Mouse (Mus musculus): ENCODE measurements around the gene Hist1h2bb.
"Not testable (repeated sequence)": the region's sequence is repeated elsewhere in the genome, so short reads cannot be mapped to it uniquely, and the experiment has no call there.

Hist1h2bb gene

DNA sequence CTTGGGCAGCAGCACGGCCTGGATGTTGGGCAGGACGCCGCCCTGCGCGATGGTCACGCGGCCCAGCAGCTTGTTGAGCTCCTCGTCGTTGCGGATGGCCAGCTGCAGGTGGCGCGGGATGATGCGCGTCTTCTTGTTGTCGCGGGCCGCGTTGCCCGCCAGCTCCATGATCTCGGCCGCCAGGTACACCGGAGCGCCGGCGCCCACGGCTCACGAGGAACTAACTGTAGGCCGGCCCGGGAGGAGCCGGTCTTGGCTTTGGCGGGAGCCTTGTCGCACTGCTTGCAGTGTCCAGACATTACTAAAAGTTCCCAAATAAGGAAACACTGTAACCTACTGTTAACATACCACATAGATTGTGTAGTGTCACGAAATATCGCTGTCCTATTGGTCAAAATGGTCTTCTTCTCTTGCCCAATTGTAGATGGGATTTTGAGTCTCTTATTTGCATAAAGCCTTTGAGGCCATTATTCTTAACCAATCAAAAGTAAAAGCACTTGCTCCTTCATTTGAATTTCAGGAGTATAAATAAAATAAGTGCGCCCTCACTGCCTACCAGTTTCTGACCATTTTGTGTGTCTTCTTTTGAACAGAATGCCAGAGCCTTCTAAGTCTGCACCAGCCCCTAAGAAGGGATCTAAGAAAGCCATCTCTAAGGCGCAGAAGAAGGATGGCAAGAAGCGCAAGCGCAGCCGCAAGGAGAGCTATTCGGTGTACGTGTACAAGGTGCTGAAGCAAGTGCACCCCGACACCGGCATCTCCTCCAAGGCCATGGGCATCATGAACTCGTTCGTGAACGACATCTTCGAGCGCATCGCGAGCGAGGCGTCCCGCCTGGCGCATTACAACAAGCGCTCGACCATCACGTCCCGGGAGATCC is at the start of gene Hist1h2bb:
Gene Hist1h2bb (plus strand): TSS at position 534 of the 880 bp plus-strand sequence.
- DNase-seq (ENCODE audit: low spot score), result peak; percentile 56

DNA sequence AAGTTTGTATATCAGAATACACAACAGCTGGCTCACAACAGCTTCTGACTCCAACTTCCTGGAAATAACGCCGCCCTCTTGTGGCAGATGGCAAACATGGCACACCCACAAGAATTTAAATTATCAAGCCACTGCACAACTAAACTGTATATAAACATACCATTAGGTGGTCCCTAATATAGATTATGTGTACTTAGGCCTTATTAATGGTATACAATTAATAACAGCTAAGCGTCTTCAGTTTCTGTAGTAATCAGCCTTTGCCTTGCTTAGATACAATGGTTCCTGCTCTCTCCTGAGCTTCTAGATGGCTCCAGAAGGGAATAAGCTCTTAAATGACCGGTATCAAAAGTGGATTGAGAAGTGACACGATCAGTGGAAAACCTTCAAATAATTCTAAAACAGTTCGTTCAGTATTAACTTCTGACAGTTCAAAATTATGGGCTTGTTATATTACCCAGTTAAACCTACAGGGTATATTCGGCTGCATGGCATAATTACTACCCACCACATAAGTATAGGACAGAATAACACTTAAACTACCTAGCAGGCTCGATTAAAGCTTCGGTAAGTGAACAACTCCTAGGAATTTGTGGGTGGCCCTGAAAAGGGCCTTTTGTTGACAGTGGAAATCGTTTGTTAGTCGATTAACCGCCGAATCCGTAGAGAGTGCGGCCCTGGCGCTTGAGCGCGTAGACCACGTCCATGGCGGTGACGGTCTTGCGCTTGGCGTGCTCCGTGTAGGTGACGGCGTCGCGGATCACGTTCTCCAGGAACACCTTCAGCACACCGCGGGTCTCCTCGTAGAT is 48.8 kb upstream of the Hist1h2bb start:
- DNase-seq (ENCODE audit: low spot score), result peak; percentile 47

DNA sequence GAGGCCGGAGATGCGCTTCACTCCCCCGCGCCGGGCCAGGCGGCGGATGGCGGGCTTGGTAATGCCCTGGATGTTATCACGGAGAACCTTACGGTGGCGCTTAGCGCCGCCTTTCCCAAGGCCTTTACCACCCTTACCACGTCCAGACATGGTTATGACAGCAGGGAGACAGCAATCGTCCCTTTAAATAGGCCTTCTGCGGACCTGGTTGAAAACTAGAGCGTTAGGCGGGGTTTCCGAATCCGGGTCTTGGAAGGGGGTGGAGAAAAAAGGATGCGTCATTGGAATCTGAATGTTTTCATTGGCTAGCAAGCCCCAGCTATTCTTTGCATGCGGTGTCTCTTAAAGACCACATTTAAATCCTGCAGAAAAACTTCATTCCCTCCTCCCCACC is 48.2 kb upstream of the Hist1h2bb start, which contains the start of gene Hist1h4c:
Gene Hist1h4c (minus strand): TSS at position 155 of the 394 bp plus-strand sequence.
- DNase-seq (ENCODE audit: low spot score), result peak; percentile 99

DNA sequence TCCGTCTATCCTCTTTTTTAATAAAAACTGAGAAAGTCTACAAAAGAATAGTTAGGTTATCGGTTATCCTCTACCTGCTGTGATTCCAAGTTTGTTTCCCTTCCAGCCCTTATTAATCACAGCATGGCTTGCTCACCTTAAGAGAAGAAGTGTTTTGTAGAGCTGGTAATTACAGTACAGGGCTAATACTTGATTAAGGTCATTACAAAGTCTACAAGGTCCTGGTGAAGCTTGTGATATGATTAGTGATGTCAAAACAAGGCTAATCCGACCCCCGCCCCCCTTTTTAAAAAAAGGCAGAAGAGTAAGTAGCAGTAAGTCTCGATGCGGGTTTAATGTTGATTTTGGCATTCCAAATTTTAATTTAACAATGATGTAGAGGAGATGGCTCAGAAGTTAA is 47.5 kb upstream of the Hist1h2bb start:
- no peak for DNase-seq (ENCODE audit: low spot score)

DNA sequence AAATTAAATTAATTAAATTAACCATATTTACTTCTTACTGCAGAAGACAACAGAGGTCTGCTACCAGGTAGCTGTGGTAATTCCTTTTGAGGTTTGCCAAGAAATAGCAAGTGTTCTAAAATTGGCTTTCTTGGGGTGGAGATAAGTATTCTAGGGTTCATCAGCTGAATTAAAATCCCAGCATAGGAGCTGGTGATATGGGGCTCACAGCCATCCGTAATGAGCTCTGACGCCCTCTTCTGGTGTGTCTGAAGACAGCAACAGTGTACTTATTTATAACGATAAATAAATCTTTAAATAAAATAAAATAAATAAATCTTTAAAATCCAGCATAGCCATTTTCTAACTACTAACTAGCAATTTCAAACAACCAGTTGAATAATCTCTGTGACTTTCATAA is 46.8 kb upstream of the Hist1h2bb start:
- no peak for DNase-seq (ENCODE audit: low spot score)

DNA sequence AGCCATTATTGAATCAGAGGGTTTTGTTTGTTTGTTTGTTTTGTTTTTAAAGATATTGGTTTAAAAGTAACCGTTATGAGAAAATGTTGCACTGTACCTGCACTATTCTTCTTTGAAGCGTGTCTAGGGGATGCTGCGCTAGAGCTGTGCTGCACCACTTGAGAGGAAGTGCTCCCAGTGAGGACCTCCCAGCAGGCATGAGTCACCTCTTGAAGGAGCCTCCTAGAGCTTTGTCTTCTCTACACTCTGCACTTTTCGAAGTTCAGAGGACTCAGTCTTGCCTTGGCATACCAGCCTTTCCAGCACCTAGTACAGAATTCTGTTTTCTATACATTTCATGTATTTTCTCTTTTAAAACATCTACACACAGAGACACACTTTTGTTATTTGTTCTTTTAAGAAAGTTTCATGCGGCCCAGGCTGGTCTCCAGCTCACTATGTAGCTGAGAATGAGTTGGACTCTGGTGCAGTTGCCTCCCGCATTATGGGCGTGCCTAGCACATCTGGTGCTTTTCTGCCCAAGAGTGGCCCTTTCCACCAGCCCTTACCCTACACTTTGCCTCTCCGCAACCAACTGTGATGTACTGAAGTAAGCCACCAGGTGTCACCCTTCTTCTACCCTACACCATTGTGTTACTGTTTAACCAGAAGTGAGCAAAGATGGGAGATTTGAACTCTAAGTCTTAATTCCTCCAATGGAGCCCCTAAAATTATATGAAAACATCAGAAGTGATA is 45.6 kb upstream of the Hist1h2bb start:
- peak; percentile 74 for DNase-seq (ENCODE audit: low spot score)

DNA sequence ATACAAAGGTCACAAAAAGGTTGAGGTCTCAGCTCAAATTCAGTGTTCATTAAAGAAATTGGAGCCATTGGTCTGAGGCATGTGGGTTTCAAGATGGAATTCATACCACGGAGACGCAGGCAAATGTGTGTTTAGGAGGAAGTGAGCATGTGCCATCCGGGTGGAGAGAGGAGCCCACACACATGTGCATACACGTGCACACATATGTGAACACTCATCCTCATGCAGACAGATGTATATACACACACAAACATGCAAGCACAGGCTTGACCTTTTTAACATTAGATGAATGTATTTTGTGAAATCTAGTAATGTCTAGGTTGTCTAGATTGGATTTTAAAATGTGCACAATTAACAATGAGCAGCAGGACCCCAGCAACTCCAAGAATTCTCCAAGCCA is 44.3 kb upstream of the Hist1h2bb start:
- no peak for DNase-seq (ENCODE audit: low spot score)

DNA sequence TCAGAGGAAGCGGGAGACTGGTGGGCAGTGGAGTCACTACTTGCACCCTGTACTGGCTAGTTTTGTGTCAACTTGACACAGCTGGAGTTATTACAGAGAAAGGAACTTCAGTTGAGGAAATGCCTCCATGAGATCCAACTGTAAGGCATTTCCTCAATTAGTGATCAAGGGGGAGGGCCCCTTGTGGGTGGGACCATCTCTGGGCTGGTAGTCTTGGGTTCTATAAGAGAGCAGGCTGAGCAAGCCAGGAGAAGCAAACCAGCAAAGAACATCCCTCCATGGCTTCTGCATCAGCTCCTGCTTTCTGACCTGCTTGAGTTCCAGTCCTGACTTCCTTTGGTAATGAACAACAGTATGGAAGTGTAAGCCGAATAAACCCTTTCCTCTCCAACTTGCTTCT is 43.7 kb upstream of the Hist1h2bb start:
- DNase-seq (ENCODE audit: low spot score), result not testable (repeated sequence)

DNA sequence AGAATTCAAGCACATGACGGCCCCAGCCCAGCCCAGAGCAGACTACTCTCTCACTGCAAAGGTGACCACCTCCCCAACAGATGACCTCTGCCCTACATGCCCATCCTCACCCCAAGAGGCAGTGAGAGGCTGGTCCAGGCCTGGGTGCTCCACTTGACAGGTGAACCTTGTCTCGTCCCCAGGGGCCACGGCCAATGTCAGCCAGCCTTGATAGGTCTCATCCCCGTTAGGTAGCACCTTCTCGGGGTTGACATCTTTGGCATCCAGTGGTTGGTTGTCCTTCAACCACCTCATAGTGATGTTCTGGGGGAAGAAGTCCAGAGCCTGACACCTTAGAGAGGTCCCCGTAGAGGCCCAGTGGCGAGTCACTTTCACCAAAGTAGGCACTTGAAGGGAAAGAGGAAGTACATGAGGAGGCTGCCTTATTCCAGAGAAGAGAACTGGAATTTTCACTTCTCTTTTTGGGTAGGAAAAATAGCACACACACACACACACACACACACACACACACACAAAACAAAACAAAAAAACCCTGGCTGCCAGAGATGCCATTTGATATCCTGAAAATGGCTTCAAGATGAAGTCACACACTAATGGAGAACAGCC is 40.7 kb upstream of the Hist1h2bb start:
- no peak for DNase-seq (ENCODE audit: low spot score)

DNA sequence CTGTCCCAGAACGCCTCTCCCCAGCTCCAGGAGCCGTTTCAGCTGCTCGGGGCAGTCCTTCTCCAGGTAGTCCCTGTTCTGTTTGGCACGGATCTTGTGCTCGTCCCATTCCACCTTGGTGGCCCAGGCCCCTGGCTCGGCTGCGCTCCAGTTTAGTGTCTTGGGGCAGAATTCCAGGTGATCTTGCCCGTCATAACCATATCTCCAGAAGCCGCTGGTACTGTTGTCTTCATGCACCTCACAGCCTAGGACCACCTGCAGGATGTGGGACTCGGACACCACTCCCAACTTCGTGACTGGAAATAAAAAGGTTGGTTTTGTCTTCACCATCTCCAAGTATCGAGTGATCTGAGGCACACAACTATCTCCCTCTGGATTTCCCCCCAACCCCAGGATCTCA is 39.8 kb upstream of the Hist1h2bb start:
- DNase-seq (ENCODE audit: low spot score), result no peak

DNA sequence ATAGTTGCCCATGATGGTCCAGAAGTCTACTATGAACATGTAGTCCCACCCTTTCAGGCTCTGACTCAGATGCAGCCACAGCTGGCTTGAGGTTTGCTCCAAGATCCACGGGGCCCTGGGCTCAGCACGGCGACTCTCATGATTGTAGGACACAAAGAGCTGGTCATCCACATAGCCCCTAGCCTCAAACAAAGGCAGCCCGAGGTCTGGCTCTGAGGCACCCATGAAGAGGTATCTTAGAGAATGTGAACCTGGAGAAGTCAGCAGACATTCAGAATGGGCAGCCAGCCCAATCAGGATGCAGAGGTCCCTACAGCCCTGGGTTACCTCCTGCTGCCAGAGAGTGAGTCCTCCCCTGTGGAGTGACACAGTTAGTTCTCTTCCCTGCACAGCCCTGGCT is 38.5 kb upstream of the Hist1h2bb start:
- DNase-seq (ENCODE audit: low spot score), result no peak

DNA sequence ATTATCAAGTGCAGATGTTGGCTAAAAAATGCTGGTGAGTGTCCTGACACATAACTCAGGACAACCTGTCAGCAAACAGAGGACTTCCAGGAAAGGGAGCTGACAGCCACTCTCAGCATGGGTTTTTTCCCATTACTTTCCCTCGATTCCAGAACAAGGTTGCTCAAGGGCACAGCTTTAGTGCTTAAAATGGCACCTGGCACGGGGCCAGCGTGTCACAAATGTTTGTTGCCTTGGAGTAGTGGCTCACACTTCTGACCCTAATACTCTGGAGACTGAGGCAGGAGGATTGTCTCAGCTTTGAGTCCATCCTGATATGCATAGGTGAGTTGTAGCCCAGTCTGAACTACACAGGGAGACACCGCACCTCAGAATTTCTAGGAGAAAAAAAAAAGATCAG is 37.9 kb upstream of the Hist1h2bb start:
- DNase-seq (ENCODE audit: low spot score), result no peak

DNA sequence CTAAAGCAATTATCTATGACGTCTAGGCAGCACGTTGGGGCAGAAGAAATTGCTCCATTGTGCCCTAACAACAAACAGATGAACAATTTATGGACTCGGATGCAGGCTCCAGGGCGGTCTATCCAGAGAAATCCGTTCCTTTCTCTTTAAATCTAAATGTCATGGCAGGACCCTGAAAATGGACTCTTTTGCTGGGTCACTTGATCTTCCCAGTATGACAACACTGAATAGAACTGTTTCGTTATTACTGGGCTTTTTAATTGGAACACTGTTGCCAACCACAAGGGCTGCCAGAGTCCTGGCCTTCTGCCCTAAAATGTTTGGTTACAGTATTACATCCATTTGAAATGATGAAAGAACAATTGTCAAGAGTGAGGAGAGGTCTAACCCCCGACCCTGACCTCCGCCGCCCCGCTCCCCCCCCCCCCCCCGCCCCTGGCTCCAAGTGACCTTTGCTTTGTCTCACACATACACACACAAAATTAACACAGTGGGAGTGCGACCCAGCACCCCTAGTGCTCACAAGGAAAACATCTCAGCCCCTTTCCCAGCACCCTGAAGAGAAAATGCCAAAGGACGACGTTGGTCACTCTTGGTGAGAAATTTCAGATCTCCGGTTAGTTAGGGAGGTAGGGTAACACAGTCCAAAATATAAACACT is 36.7 kb upstream of the Hist1h2bb start:
- no peak for DNase-seq (ENCODE audit: low spot score)

DNA sequence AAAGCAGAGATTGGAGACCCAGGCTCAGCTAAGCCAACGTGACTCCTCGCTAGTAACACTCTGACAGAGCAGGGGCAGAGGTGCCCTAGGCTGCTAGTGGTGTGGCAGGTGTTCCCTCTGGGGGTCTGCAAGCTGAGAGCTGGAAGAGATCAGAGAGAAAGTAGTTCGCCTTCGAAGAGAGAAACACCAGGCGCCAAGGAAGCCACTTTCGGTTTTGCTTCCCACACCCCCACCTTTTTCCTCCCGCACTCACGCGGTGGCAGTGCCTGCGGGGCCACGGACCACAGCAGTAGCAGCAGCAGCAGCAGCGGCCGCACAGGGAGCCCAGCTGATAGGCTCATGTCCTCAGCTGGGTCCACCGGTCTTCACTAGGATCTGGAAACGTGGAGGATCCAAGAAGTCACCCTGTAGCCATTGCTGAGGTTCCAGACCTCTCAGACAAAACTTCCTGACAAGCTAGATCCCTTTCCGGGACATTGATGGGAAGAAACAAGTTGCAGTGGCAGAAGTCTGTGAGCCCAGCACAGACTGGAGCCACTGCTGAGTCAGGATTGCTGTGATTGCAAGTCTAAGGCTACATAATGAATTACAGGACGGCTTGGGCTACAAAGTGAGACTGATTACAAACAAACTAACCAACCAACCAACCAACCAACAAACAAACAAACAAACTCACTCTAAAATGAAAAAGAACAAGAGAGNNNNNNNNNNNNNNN is 36.0 kb upstream of the Hist1h2bb start, which contains the start of gene Hfe:
Gene Hfe (minus strand): TSS at position 481 of the 716 bp plus-strand sequence.
- DNase-seq (ENCODE audit: low spot score), result peak; percentile 37

DNA sequence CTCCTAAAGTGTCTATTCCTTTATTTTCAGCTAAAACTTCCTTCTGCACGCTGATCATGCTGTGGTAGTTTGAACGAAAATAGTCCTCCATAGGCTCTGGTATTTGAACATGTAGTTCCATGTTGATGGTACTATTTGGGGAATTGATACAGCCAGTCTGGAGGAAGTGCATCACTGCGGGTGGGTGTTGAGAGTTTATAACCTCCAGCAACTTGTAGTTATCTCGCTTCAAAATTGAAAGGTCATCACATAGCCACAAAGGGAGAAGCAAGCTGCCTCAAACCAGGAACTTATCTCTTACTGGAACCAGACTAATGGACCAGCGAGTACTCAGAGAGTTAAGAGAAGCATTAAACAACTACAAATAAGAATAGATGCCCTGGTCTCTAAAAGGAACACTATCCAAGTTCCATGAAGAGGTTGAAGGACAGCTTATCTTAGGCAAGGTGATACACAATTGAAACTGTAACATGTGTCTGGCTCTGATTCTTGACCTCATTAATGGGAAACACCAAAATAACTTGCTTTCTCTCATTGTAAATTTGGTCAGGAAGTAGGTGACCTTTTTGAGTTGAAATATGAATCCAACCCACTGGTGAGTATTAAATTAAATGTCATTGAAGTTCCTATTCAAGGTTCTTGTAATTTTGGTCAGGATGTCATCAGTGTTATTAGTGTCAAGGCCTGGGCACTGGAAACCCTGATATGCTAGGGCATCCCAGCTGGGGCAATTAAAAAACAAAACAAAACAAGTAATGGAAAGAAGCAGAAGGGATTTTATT is 30.1 kb upstream of the Hist1h2bb start:
- no peak for DNase-seq (ENCODE audit: low spot score)

DNA sequence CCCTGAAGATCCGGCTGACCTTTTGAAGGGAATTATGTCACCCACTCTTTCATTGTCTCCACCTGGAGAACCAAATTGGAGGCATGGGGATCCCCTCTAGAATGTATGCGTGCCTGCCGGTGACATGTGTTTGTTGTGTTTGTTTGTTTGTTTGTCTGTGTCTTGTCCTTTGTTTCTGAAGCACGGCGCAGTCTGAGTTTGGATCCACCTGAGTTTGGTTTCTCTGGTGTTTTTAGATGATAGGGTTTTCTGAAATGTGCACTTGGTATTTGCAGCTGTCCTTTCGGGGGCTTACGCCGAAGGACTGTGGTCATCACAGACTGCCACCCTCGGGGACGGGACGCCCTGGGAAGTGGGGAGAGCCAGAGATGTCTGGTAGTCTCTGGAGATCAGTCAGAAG is 29.4 kb upstream of the Hist1h2bb start:
- no peak for DNase-seq (ENCODE audit: low spot score)

DNA sequence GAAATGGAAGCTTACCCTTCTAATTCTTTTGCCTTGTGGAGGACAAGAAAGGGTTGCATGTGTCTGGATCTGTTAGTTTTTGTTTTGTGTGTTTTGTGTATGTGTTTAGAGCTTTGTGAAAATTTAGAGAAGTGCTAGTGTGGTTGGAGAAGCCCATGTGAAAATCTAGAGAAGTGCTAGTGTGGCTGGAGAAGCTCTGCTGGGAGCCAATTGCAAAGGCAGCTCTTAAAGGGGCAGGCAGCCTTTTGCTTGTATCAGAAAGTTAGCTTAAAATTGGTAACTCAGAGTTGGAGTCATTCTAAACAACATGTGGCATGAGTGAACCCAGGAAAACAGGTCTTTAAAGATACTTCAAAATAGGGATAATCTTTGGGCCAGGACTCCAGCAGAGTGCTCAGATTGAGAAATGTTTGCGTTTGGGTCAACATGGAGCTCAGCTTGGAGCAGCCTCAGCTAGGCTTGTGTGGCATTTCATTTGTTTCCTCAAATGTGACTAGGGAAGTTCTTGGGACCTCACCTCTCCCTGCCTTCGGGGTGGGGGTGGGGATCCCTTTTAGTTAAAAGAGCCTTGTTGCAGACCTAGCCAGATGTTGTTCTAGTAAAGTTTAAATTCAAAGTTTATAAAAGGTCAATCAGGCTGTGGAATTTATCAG is 28.8 kb upstream of the Hist1h2bb start:
- not testable (repeated sequence) for DNase-seq (ENCODE audit: low spot score)

DNA sequence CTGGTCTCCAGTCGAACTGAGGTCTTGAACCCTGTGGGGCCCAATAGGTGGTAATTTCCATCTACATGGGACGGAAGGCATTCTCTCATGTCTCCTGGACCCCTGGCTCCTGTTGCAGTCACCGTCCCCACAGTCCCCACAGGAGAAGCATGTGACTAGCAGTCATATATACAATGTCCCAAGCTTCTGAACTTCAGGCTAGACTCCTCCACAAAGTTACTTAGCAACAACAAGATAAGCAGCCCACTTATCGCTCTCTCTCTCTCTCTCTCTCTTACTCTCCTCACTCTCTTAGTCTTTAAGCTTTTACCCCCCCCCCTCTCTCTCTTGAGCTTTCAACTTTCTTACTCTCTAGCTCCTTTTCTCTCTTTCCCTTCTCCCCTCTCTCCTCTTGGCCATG is 22.3 kb upstream of the Hist1h2bb start:
- DNase-seq (ENCODE audit: low spot score), result no peak

DNA sequence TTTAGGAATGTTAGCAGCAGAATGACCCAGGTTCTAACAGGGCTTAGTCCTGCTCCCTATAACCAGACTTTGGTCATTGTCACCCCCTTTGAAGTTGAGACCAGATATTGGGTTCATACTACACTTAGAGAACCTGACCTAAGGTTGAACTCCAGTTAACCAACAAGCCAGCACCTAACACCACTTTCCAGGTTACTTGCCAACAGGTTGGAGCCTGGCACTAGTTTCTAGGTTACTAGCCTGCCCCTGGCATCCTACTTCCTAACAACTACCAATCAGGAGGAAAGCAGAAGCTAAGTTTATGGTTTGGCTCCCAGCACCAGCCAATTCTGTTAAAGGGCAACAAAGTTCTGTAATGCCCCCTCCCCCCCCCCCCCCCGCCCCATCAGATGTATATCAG is 21.3 kb upstream of the Hist1h2bb start:
- no peak for DNase-seq (ENCODE audit: low spot score)

Measured in urinary bladder, postnatal 14 days (tissue).